Mouse (Mus musculus) hematopoietic stem cell, adult 5-6 weeks (primary cell): ENCODE results near the gene Snx9. TPM values are rescaled to one million over a fixed set of nuclear protein-coding genes. Genes with fewer than 3 reads are reported as not detected.

ENCODE experiments used
- total RNA-seq: library from RNA; stranded (forward); fragments of 172-1452, 232-1000 nt; gene quantifications from 2 replicates; pipeline ENCODE4 v1.2.3, GENCODE M21; 2017

Gene Snx9
- total RNA-seq, 1 experiment from 2014 or later, result 28.8 TPM

Other genes starting within 250 kb of the Snx9 start
- gene Synj2, start 100.0 kb downstream of the Snx9 start, total RNA-seq, result 8.1 and 17.9 TPM in 2 replicates
- 1.4 and 2.2 TPM in 2 replicates for gene Serac1, start 238.4 kb downstream of the Snx9 start, total RNA-seq
- gene Gtf2h5, start 238.5 kb downstream of the Snx9 start, total RNA-seq, result 43.6 and 54.4 TPM in 2 replicates